Mouse (Mus musculus): ENCODE measurements around the gene Tmem234. TPM values are rescaled to one million over a fixed set of nuclear protein-coding genes. Genes with fewer than 3 reads are reported as not detected.

Gene Tmem234
- total and polyA plus RNA-seq, 3 experiments: 35.9 to 69.5 (median 41.7) TPM

DNA sequence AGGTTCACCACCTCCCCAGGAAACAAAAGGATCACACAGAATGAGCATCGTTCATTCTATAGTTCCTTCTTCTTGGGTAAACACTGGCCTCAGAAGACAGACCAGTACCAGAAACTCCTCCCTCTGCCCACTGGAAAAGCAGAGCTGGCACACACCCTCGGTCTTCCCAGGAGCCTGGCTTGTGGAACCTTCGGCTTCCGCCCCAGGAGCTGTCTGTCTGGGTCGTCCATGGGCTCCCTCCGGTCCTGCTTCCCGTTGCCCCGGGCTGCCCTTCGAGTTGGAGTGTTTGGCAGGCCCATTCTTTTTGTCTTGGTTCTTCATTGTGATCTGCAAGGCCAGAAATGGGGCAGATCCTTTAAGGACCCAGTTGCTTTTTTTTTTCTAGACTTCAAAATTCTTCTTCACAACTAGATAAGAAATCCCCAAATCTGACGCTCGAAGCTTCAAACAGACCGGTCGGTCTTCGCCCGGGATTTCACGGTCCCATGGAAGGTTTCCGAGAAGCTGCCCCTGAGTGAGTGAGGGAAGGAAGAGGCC is 39.7 kb downstream of the Tmem234 start:
- Histone ChIP-seq H3K79me2 (replicated peaks; ENCODE audit: control insufficient read depth, insufficient read depth, low read length) (no peaks in the 10 kb centered on the region; the same call in 1 of the 2 replicates), H3K4me3 (peak overlapping the region; percentile 60), H3K36me3 (ENCODE audit: control insufficient read depth, insufficient read depth, low read length) (peaks cover 4% of the 10 kb centered on the region; the same call in 1 of the 2 replicates), H3K27ac (peak overlapping the region; percentile 83), H3K9ac (ENCODE audit: low read depth, low read length) (peak overlapping the region; percentile 89), H3K4me1 (ENCODE audit: control insufficient read depth, insufficient read depth, low read length) (peaks cover 2% of the 10 kb centered on the region), H3K27me3 (ENCODE audit: control insufficient read depth, insufficient read depth, low read length) (no peaks in the 10 kb centered on the region)
- intact Hi-C loops (cut with DNase I): loop anchor here (1.0 kb wide), 1 partner anchor 16 kb away; no protein-coding TSS in a partner anchor
- TF ChIP-seq POLR2A (IDR thresholded peaks at IDR 0.05; ENCODE audit: insufficient read depth, low read depth, low read length) (no peak), EP300 (IDR thresholded peaks at IDR 0.05; ENCODE audit: insufficient read depth, low read depth, low read length) (no peak), CTCF (IDR thresholded peaks at IDR 0.05) (no peak)
- peak; percentile 61 to 63 for DNase-seq
- under 1% methylated on average over 17 of the region's 17 CpGs for WGBS

GRCm38 (mm10) chr4:129640638-129641467 is 40.4 kb downstream of the Tmem234 start, which contains the start of gene Txlna:
Gene Txlna (minus strand): TSS chr4:129641065.
- peak within 1 kb of the TSS; percentile 60 for H3K4me3 ChIP-seq
- H3K36me3 ChIP-seq (ENCODE audit: control insufficient read depth, insufficient read depth, low read length): peaks cover 4% of the 10 kb centered on the region; the same call in 1 of the 2 replicates
- intact Hi-C loops (cut with DNase I): loop anchor here (1.0 kb wide), 1 partner anchor 17 kb away; no protein-coding TSS in a partner anchor
- H3K27ac ChIP-seq: peak within 1 kb of the TSS; percentile 83
- peak within 1 kb of the TSS; percentile 89 for H3K9ac ChIP-seq (ENCODE audit: low read depth, low read length)
- 0 out of 2 replicates have a peak, but pooled peaks have one; percentile 22 for TF ChIP-seq EP300 (IDR thresholded peaks at IDR 0.05; ENCODE audit: insufficient read depth, low read depth, low read length)
- no peak for TF ChIP-seq CTCF (IDR thresholded peaks at IDR 0.05)
- TF ChIP-seq POLR2A (IDR thresholded peaks at IDR 0.05; ENCODE audit: insufficient read depth, low read depth, low read length): peak; percentile 85
- under 1% methylated on average over 60 of the region's 60 CpGs for WGBS
- H3K4me1 ChIP-seq (ENCODE audit: control insufficient read depth, insufficient read depth, low read length): peaks cover 2% of the 10 kb centered on the region
- no peaks in the 10 kb centered on the region; the same call in 1 of the 2 replicates for H3K79me2 ChIP-seq (replicated peaks; ENCODE audit: control insufficient read depth, insufficient read depth, low read length)
- peak; percentile 95 to 97 for DNase-seq
- H3K27me3 ChIP-seq (ENCODE audit: control insufficient read depth, insufficient read depth, low read length): no peaks in the 10 kb centered on the region

DNA sequence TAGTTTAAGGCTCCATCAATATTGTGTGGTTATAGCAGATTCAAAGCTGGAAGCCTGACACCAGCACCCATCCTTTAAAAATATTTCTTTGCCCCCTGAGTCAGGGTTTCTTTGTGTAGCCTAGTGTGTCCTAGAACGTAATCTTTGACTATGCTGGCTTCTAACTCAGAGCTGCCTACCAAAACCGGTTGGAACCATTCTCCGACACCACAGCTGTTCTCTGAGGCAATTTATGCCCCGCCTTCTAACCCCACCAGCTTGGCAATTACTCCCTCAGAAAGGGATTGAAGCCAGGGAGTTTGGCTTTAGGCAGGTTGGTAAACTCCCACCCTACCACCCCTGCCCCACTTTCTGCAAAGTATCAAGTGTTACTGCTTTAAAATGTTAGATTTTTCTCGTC is 41.3 kb downstream of the Tmem234 start:
- H3K36me3 ChIP-seq (ENCODE audit: control insufficient read depth, insufficient read depth, low read length): peaks cover 4% of the 10 kb centered on the region; the same call in 1 of the 2 replicates

DNA sequence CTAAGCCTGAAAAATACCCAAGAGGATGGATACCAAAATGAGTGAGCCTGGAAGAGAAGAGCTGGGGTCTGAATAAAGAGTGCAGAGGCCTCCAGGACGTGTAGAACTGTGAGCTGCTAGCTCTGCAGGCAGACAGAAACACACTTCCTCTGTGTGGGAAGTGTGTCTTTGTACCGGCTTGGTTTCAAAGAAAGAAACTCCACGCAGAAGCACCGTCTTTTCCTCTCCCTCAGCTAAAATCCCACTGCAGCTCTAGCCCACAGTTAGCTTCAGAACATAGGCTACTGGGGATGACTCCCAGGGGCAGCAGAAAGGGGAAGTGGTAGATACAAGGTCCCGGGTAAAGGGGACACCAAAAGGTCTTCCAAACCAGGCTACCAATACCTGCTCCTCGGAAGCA is 44.7 kb downstream of the Tmem234 start:
- Histone ChIP-seq H3K27me3 (ENCODE audit: control insufficient read depth, insufficient read depth, low read length) (no peaks in the 10 kb centered on the region), H3K9ac (ENCODE audit: low read depth, low read length) (no peak overlapping the region), H3K36me3 (ENCODE audit: control insufficient read depth, insufficient read depth, low read length) (no peaks in the 10 kb centered on the region), H3K4me1 (ENCODE audit: control insufficient read depth, insufficient read depth, low read length) (no peaks in the 10 kb centered on the region), H3K27ac (no peak overlapping the region), H3K79me2 (replicated peaks; ENCODE audit: control insufficient read depth, insufficient read depth, low read length) (no peaks in the 10 kb centered on the region), H3K4me3 (no peak overlapping the region)
- WGBS: 78% methylated on average over 6 of the region's 6 CpGs
- no peak for DNase-seq
- intact Hi-C loops (cut with DNase I): no loop called here
- no peak for TF ChIP-seq CTCF (IDR thresholded peaks at IDR 0.05)
- no peak for TF ChIP-seq EP300 (IDR thresholded peaks at IDR 0.05; ENCODE audit: insufficient read depth, low read depth, low read length)
- TF ChIP-seq POLR2A (IDR thresholded peaks at IDR 0.05; ENCODE audit: insufficient read depth, low read depth, low read length): no peak

More for the DNA sequence above, 41.3 kb downstream of the Tmem234 start:
- no peak for DNase-seq
- Histone ChIP-seq H3K27ac (no peak overlapping the region; the same call in 1 of the 2 replicates), H3K79me2 (replicated peaks; ENCODE audit: control insufficient read depth, insufficient read depth, low read length) (no peaks in the 10 kb centered on the region; the same call in 1 of the 2 replicates), H3K4me1 (ENCODE audit: control insufficient read depth, insufficient read depth, low read length) (peaks cover 2% of the 10 kb centered on the region), H3K4me3 (no peak overlapping the region), H3K27me3 (ENCODE audit: control insufficient read depth, insufficient read depth, low read length) (no peaks in the 10 kb centered on the region), H3K9ac (ENCODE audit: low read depth, low read length) (no peak overlapping the region)
- no peak for TF ChIP-seq POLR2A (IDR thresholded peaks at IDR 0.05; ENCODE audit: insufficient read depth, low read depth, low read length)
- no peak for TF ChIP-seq CTCF (IDR thresholded peaks at IDR 0.05)
- no peak for TF ChIP-seq EP300 (IDR thresholded peaks at IDR 0.05; ENCODE audit: insufficient read depth, low read depth, low read length)
- 50% methylated on average over 5 of the region's 5 CpGs for WGBS
- intact Hi-C loops (cut with DNase I): loop anchor here (2.0 kb wide), 1 partner anchor 29 kb away; no protein-coding TSS in a partner anchor

DNA sequence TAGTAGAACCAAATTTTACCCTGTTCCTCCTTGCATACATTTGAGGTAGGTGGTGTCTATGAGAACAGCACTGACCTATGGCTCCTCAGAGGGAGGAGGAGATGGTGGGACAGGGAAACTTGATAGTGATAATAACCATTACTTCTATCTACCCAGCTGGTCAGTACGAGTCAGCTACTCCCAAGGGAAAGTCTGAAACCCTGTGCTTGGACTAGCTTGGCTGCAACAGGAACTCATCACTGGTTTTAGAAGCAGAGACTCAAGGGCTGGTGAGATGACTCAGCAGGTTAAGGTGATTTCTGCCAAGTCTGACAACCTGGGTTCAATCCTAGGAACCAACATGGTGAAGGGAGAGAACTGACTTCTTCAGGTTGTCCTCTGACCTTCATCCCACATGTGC is 48.2 kb downstream of the Tmem234 start:
- Histone ChIP-seq H3K4me1 (ENCODE audit: control insufficient read depth, insufficient read depth, low read length) (no peaks in the 10 kb centered on the region), H3K27ac (no peak overlapping the region), H3K79me2 (replicated peaks; ENCODE audit: control insufficient read depth, insufficient read depth, low read length) (no peaks in the 10 kb centered on the region), H3K4me3 (no peak overlapping the region), H3K9ac (ENCODE audit: low read depth, low read length) (no peak overlapping the region), H3K27me3 (ENCODE audit: control insufficient read depth, insufficient read depth, low read length) (no peaks in the 10 kb centered on the region), H3K36me3 (ENCODE audit: control insufficient read depth, insufficient read depth, low read length) (peaks cover 3% of the 10 kb centered on the region; the same call in 1 of the 2 replicates)
- WGBS: 42% methylated on average over 1 of the region's 1 CpGs
- intact Hi-C loops (cut with DNase I): no loop called here
- no peak for TF ChIP-seq EP300 (IDR thresholded peaks at IDR 0.05; ENCODE audit: insufficient read depth, low read depth, low read length)
- TF ChIP-seq POLR2A (IDR thresholded peaks at IDR 0.05; ENCODE audit: insufficient read depth, low read depth, low read length): no peak
- no peak for TF ChIP-seq CTCF (IDR thresholded peaks at IDR 0.05)
- DNase-seq: no peak

All from heart, adult 2 months (tissue).